Mouse (Mus musculus) right cerebral cortex, postnatal 4 days (tissue): ENCODE measurements at regions not wholly inside any gene's neighbourhood (a gene's known extent, or its start where the extent isn't known, plus 50 kb on each side); places are given as distances from the start of the nearest gene placed in this dataset.
"Not testable (repeated sequence)": the region's sequence is repeated elsewhere in the genome, so short reads cannot be mapped to it uniquely, and the experiment has no call there.

Source experiments
- DNase-seq: peaks from one replicate; pipeline ENCODE4 v3.0.0-alpha.2; 2022

- no peak for DNase-seq
These were observed 91.0 kb upstream of the Cdk6 start for GRCm38 (mm10) chr5:3250273-3250672.

- DNase-seq = no peak
These were observed 81.0 kb upstream of the Cdk6 start for GRCm38 (mm10) chr5:3260289-3260688.

GRCm38 (mm10) chr5:3264988-3265738 lies 76.1 kb upstream of the Cdk6 start:
- DNase-seq = not testable (repeated sequence)

- DNase-seq = no peak
These were observed 74.3 kb upstream of the Cdk6 start for GRCm38 (mm10) chr5:3267021-3267420.

- DNase-seq = no peak
These were observed 71.5 kb upstream of the Cdk6 start for GRCm38 (mm10) chr5:3269760-3270159.

- DNase-seq = not testable (repeated sequence)
These were observed 68.1 kb upstream of the Cdk6 start for GRCm38 (mm10) chr5:3273140-3273539.

GRCm38 (mm10) chr5:3277241-3277640 lies 64.0 kb upstream of the Cdk6 start:
- DNase-seq = not testable (repeated sequence)

GRCm38 (mm10) chr5:3278956-3279355 lies 62.3 kb upstream of the Cdk6 start:
- DNase-seq = not testable (repeated sequence)

GRCm38 (mm10) chr5:3281911-3282506 lies 59.3 kb upstream of the Cdk6 start:
- not testable (repeated sequence) for DNase-seq

GRCm38 (mm10) chr5:3283083-3283482 lies 58.2 kb upstream of the Cdk6 start:
- DNase-seq = no peak

GRCm38 (mm10) chr5:3284335-3284734 lies 57.0 kb upstream of the Cdk6 start:
- not testable (repeated sequence) for DNase-seq

- DNase-seq = peak; percentile 20
These were observed 51.3 kb upstream of the Cdk6 start for GRCm38 (mm10) chr5:3289991-3290417.
